Mouse (Mus musculus) embryonic fibroblast, embryonic 13.5 days (primary cell): ENCODE results near the gene Cplx1.

ENCODE experiments used
- CTCF ChIP-seq: IDR thresholded peaks from 2 replicates; pipeline ENCODE4 v1.5.1; 2011; ENCODE audit warnings: mild to moderate bottlenecking, control low read depth, low read length, moderate library complexity, borderline replicate concordance; ENCODE audit not compliant: insufficient read depth
- POLR2A ChIP-seq: IDR thresholded peaks from 2 replicates; pipeline ENCODE4 v1.6.1; 2011; ENCODE audit warnings: low read depth, mild to moderate bottlenecking, control low read depth, low read length, moderate library complexity

- TF ChIP-seq POLR2A (no peak), CTCF (no peak)
Observed at GRCm38 (mm10) chr5:108522597-108522996, 27.2 kb downstream of the Cplx1 start.
